Mouse (Mus musculus) spleen, postnatal 36 days (tissue): Measurements from ENCODE around the gene Brat1.
A peak's percentile ranks its signal among the peaks of the same experiment; 100 is the strongest.
"Not testable (repeated sequence)": the region's sequence is repeated elsewhere in the genome, so short reads cannot be mapped to it uniquely, and the experiment has no call there.

Source experiments
- DNase-seq, 2 experiments: peaks; one replicate each; pipeline ENCODE4 v3.0.0; 2022; ENCODE audit warnings: low spot score in 2 of 2, mixed read lengths in 1 of 2

Gene Brat1

GRCm38 (mm10) chr5:140704378-140705251 lies at the start of gene Brat1:
TSS of gene Brat1 (plus strand) at chr5:140705011.
- peak; percentile 100 for DNase-seq

DNA sequence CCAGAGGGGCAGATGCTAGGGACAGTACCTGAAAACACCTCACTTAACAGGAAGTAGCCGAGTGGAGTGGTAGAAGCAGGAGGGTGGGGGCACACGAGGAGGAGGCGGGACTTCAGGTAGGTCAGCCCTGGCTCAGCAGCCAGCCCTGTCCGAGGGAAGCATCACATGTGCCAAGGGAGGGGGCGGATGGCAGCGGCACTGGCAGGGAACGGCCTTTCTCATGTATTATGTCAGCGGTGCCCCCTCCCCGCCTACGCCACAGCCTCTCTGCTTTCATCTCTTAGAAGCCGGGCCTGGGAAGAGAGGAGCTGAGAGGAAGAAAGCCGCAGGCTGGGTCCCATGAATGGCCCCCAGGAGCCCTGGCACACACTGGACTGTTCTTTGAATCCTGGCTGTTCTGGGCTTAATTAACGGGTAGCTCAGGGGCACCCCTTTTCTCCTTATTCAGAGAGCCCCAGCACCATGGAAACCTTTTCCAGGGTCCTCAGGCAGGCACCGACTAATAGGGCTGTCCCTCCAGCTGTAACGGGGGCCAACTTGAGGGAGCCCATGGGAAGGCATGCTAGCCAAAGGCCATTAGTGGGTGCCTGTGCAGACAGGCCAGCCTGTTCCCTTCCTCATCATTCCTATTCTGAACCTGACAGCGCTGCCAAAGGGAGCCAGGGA lies 45.1 kb upstream of the Brat1 start:
- peak in 1 of 2 experiments; percentile 27 for DNase-seq

DNA sequence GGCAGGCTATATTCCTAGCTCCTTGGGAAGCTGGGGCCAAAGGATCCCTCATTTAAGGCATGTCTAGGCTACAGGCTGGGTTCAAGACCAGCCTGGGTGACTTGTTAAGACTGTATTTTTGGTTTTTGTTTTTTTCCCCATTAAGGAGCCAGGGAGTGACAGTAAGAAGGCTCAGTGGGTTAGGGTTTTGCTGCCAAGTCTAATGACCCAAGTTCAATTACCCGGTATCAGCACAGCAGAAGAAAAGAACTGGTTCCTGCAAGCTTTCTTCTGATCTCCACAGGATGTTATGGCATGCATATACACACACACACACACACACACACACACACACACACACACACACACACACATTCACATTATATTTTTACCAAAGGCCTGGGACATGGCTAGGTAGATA lies 44.4 kb upstream of the Brat1 start:
- no peak for DNase-seq

GRCm38 (mm10) chr5:140661427-140661826 lies 43.4 kb upstream of the Brat1 start:
- DNase-seq, result no peak

GRCm38 (mm10) chr5:140661875-140662643 lies 42.8 kb upstream of the Brat1 start:
- DNase-seq, result peak; percentile 30 to 33

DNA sequence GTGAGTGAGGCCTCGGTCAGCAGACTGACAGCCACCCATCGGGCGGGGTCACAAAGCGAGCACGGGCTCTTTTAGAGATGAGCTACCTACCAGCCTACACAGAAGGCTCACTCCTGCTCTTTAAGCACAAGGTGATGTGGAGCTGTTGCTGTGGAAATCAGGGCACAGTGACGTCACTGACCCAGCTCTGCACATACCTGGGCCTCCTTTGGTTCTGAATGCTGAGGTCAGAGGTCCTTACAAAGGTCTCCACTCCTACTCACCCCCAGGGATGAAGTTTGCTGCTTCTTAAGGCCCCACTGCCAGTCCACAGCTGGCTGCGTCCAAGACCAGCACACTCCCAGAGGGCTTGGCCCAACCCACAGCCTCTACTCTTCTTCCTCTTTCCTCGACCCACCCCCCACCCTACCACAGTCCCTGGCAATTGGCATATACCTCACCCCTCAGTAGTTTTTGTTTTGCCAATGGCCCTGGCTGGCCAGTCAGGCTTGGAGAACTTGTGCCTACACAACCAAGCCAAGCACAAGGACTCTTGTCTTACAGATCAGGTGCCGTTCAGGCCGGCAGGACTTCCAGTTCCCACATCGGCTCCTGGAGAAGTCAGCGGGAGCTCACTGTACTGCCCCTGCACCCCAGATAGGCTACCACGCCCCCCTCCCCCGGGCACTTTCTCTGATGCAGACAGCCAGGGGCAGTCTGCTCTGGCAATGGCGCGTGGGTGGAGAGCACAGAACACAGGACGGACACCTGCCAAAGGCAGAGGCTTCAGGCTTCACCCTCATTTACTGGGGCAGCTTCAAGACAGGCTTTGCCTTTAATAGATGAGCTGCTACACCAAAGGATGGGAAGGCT lies 41.8 kb upstream of the Brat1 start:
- DNase-seq, result peak; percentile 74 to 76

GRCm38 (mm10) chr5:140663621-140664180 lies 41.1 kb upstream of the Brat1 start:
- peak; percentile 79 to 82 for DNase-seq

GRCm38 (mm10) chr5:140672115-140672514 lies 32.7 kb upstream of the Brat1 start:
- DNase-seq, result no peak

DNA sequence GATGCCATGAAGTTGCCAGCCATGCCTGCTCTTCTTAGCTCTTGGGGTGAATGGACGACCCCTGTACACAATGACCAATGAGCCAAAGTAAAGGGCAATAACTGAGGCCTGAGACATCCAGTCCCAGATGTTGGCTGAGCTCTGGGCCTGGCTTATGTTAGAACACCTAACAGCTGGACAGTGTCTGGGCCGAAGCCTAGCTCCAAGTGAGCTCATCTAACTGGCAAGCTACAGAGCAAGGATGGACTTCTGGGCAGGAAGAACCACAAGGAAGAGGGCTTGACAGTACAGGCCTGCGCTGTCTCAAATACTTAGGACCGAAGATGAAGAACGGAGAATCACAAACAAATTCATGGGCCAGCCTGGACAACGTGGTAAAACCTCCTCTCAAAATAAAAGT lies 32.2 kb upstream of the Brat1 start:
- not testable (repeated sequence) for DNase-seq

- DNase-seq, result peak; percentile 58 to 66
Measured at GRCm38 (mm10) chr5:140674036-140674435, 30.8 kb upstream of the Brat1 start.

GRCm38 (mm10) chr5:140675079-140675478 lies 29.7 kb upstream of the Brat1 start:
- DNase-seq, result no peak

DNA sequence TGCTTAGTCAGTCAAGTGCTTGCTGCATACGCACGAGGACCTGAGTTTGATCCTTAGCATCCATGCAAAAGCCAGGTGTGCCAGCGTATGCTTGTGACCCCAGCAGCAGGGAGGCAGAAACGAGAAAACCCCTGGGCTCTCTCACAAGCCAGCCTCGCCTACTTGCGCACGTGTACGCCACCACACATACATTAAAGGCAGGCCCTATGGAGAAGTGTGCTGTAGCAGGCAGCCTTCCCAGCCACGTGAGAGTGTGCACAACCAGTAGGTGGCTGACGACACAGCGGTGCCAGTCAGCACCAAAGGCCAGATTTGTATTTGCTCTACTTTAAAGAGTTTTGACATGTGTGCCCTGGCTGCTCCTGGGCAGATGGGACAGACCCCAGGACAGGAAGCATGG lies 29.2 kb upstream of the Brat1 start:
- no peak for DNase-seq

DNA sequence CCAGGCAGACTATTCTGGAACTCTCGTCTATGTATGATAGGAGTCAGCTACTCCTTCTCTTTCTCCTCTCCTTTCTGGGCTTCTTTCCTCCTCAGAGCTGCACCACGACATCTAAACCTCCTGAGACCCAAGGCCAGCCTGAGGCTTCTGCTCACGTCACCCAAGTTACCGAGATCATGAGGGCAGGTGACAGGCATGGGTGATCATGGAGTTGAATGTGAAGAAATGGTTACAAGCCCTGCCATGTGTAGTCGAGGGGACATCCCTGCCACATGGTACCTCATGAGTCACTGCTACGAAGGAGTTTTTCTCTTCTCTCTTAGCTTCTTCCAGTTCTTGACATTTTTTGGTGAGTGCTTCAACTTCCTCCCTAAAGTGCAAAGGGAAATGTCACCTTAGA lies 27.7 kb upstream of the Brat1 start:
- DNase-seq, result peak; percentile 44 to 51

GRCm38 (mm10) chr5:140680051-140680450 lies 24.8 kb upstream of the Brat1 start:
- no peak for DNase-seq

GRCm38 (mm10) chr5:140680950-140681349 lies 23.9 kb upstream of the Brat1 start:
- no peak for DNase-seq

DNA sequence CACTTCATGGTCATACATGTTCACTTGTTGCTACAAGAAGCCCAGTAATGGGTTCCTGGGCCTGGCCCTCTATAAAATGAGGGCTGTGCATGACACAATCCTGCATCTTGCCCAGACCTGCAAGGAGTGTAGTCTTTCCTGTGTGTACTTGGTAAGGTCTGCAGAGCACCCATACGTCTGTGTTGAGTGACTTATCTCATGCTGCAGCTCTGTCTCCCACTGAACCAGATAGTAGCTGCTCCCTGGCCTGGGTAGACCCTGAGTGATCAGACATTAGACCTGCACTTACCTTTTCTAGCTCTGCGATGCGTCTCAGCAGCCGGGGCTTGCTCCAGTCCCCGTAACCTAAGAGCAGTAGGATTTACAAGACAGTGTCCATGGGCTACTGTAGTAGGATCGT lies 22.7 kb upstream of the Brat1 start:
- DNase-seq, result no peak

- peak in 1 of 2 experiments; percentile 37 for DNase-seq
Measured at GRCm38 (mm10) chr5:140684343-140685148, 20.3 kb upstream of the Brat1 start.

- DNase-seq, result no peak
Measured at GRCm38 (mm10) chr5:140688434-140688833, 16.4 kb upstream of the Brat1 start.

DNA sequence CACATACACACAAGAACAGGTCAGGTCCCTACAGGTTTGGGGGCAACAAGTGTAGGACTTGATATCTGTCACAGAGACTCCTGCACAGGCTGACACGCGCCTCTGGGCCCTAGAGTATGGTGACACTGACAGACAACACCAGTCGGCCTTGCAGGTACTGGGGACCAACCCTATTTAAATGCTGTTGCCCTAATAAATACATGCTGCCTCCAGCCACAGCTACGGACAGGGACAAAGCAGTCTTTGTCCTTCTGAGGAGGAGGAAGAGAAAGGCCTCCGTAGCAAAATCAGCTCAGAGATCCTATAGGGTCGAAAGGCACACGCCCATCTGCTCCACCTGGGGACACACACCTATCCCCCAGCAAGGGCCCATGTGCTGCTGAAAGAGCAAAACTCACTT lies 8.8 kb upstream of the Brat1 start:
- no peak for DNase-seq

- DNase-seq, result no peak
Measured at GRCm38 (mm10) chr5:140699776-140700175, 5.0 kb upstream of the Brat1 start.
